Mouse (Mus musculus): ENCODE data around the gene Gm10295. TPM values are rescaled to one million over a fixed set of nuclear protein-coding genes. Genes with fewer than 3 reads are reported as not detected.
A peak's percentile ranks its signal among the peaks of the same experiment; 100 is the strongest.

Gene Gm10295
- not detected for total RNA-seq (2021)
- long read RNA-seq, experiment 1, result 0 reads
- long read RNA-seq, experiment 2, result 0 reads

DNA sequence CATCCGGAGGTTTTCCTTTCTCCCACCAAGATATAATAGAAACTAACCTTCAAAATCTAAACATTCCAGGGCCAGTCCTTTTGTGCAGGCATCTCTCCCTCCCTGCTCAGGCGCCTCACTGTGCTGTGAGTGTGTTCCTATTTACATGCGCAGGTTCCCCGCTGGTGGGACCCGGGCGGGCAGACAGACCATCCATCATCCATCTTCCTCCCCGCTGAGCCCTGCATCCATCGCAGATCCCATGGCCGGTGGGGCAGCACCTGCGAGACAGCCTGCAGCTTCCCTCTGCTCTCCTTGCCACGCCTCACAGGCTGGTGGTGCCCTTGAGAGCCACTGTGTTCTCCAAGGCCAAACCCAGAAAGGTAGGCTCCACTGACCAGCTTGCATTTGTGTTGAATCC lies at the start of gene Gm10295:
Gene Gm10295, minus strand, starts transcription at position 122 of the 400 bp plus-strand sequence.
- DNase-seq (ENCODE audit: low spot score in 2 of 2), result no peak

DNA sequence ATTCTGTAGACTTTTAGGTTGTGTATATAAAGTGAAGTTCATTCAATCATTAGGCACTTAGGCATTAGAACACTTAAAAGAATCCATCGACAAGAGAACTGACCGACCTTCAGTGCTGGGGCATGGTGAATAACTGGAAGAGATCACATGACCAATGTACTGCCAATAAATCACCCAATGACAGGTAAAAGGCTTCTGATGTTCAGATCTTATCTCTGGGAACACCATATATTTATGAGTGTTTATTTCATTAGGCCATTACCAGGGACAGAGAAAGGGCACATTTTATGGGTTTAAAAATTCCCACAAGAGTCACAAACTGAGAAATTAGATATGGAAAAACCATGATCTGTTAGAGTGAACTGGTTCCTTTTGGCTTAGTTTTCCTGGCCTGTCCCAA lies 49.7 kb upstream of the Gm10295 start:
- DNase-seq (ENCODE audit: low spot score in 2 of 2), result no peak

DNA sequence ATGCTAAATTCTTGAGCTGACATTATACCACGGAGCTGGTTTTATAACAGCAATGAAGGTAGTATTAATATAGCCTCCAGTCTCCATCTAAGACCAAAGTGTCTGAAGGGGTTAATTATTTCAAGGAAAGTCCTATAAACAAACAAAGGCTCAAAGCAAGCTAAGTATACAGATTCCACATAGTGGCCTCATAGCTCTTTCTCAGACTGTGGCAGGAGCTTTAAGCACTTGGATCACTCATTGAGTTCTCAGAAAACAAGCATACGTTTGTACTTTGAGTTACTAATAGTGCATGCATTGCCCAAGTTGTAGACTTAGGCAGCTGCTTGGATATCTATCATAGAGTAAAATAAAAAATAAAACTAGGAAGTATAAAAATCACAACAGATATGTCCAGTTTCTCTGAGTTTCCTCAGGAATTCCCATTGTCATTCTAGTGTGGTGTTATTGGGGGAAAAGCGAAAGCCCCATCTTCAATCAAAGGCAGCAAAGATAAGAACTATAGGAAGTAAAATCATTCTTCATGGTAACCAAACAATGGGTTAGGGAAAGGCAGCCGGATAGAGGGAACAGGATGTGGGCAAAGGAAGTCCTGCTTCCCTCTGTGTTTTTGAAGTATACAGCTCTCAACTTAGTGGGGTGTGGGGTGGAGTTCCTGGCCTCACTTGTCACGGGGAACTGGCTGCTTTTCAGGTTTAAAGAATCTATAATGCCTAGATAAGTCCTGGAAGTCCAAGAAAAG lies 48.8 kb upstream of the Gm10295 start:
- DNase-seq (ENCODE audit: low spot score in 2 of 2), result no peak

DNA sequence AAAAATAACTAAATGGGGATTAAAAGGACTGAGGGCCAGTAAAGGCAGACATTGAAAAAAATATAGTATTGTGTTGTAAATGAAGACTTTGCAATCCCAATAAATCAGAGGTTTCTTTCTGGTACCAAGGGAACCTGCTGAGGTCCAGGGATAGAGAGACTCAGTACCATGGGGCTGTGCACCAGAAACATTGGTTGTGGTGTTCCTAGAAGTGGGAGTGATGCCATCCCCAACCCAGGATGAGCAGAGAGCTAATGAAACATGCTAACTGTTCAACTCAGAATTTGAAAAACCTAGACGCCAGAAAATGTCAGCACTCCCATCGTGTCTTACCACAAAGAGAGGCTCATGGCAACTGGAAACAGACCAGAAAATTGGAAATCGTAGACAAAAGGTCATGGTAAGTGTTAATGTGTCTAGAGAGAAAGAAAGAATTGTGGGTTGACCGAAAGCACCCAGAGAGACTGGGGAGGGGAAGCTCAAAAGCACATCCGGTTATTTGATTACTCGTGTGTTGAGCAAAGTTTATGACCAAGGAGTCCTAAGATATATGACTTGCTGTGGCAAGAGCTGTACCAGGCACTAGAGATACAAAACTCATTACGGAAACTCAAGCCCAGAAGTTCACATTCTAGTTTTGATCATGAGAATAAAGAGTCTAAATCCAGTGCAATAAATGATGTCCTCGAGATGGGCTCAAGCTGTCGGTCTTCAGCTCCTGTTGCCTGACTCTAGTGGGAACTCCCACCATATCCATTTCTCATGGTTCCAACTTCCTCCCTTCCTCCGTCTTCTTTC lies 47.9 kb upstream of the Gm10295 start:
- no peak for DNase-seq (ENCODE audit: low spot score in 2 of 2)

DNA sequence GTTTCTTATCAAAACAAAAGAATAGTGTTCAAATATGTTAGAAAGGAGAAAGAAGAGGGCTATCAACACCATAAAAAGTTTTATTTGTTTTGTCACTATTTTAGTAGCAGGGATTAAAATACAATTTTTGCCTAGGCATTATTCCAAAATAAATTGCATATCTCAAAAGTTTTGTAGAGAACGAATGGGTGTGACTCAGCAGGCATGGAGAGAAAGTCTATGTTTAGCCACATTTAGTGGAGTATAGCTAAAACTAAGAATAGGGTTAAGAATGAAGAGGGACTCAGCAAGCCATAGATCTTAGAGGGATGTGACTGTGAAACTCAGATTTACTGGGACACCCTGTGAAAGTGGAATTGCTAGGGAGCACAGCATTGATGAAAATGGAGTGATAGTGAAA lies 47.1 kb upstream of the Gm10295 start:
- no peak for DNase-seq (ENCODE audit: low spot score in 2 of 2)

DNA sequence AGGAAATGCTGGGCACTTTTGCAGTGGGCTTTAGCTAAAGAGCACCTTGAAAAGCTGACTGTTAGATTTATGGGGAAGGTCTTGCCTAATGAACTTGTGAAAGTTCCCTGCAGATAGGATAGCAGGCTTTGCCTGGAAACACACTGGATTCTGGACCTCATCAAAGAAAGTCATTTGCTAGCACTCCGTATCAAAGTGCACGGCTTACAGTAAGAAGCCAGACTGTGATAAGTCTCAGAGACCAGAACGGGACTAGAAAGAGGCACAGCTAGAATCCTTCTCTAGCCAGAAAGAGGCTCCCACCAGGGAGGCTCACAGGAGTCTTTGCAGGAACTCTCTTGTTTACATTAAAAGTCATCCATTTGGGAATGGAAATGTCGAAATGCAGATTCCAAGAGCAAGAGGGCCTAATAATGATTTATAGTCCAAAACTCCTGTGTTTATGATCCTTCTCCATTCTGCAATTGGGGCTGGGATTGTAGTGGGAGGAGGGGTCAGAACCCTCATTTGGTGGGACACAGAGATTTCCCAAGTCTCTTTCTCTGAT lies 41.6 kb upstream of the Gm10295 start:
- no peak for DNase-seq (ENCODE audit: low spot score in 2 of 2)

DNA sequence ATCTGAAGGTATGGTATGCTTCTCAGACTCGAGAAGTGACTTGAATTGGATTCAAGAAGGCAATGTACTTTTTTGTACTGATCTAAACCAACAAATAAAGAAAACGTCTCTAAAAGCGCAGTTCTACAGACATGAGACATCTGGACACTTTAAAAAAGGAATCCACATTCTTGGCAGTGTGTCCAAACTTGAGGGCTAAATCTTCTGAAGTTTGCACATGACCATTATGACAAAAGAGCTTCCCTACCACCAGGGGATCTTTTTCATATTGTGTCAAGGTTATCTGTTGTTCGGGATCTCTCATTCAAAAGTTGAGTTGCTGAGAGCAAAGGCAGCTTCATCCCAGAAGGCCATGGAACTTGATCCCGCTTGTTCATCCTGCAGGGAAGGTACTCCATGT lies 40.0 kb upstream of the Gm10295 start:
- DNase-seq (ENCODE audit: low spot score in 2 of 2), result no peak

DNA sequence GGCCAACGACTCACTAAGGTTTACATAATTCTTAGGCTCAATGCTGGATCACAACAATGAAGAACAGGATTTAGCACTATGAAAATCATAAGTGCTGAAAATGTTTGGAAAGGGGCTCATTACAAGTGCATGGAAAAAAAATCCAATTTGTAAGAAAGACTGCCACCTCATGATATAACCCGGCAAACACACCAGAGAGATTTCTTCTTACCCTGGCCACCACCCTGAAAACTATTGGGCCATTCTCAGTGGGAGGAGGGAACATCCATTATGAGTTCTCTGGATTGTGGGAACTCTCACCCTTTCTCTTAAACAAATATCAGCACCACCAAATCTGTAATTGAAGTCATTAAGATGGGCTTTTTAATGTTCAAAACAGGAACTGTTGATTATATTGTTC lies 39.0 kb upstream of the Gm10295 start:
- no peak for DNase-seq (ENCODE audit: low spot score in 2 of 2)

DNA sequence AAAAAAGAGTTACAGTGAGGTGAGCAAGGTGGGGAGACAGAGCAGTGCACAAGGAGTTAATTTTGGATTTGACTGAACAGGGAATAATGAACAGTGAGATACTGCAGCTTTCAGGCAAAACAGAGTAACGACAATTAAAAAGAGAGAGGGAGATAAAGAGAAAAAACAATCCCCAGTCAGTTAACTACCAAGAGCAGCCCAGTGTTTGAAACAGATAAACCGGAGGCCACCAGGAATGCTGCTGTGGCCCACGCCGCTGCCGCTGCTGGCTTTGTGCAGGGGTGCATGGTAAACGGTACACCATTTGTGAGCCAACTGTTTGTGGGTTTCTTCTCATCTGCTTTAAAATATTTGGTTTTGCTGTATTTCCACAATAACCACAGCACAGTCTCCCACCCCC lies 34.8 kb upstream of the Gm10295 start:
- no peak for DNase-seq (ENCODE audit: low spot score in 2 of 2)

DNA sequence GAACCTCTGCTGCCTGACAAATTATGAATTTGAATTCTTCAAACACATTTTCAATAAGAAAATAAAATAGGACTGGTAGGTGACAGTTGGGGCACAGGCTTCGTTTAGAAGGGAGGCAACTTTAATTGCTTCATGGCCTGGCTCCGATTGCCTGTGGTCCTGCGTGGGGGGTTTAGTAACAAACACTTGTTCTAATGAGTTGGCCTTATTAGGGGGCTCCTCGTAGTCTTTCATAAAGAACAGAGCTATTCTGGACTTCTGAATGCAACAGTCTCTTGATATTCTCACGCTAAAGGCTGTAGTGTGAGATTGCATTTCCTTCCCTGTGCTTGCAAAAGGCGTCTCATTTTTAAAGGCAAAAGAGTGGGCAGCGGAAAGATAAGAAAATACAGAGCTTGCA lies 33.6 kb upstream of the Gm10295 start:
- DNase-seq (ENCODE audit: low spot score in 2 of 2), result no peak

DNA sequence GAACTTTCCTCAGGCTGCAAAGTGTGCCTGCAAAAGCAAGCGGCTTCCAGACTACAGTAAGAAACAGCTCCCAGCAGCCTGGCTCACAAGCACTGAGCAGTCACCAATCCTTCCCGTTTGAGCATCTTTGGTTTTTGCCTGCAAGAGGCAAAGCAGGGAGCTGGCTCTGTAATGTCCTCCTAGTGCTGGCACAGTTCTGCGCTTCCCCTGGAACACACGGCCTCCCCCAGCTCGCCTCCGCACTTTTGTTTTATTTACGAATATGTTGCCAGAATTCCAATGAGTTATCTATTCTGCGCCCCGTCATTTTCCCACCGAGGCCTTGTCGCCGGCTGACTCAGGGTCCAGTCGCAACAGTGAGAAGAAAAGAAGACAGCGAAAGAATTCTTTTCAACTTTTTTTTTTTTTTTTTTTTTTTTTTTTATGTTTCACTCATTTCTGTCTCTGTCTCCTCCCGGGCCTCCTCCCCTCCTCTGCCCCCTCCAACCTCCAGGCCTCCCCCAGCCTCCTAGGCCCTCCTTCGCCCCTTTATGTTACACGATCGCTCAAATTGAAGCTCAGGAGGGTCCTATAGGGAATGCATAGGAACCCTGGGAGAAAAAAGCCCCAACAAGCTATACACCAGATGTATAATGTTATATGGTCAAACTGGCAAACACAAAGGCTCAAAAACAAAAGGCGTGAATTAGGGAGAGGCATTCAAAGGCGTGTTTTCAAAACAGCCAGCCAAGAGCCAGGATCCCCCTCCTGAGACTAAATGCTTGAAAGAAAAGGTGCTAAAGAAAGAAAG lies 32.3 kb upstream of the Gm10295 start:
- peak in 1 of 2 experiments; percentile 8 for DNase-seq (ENCODE audit: low spot score in 2 of 2)

DNA sequence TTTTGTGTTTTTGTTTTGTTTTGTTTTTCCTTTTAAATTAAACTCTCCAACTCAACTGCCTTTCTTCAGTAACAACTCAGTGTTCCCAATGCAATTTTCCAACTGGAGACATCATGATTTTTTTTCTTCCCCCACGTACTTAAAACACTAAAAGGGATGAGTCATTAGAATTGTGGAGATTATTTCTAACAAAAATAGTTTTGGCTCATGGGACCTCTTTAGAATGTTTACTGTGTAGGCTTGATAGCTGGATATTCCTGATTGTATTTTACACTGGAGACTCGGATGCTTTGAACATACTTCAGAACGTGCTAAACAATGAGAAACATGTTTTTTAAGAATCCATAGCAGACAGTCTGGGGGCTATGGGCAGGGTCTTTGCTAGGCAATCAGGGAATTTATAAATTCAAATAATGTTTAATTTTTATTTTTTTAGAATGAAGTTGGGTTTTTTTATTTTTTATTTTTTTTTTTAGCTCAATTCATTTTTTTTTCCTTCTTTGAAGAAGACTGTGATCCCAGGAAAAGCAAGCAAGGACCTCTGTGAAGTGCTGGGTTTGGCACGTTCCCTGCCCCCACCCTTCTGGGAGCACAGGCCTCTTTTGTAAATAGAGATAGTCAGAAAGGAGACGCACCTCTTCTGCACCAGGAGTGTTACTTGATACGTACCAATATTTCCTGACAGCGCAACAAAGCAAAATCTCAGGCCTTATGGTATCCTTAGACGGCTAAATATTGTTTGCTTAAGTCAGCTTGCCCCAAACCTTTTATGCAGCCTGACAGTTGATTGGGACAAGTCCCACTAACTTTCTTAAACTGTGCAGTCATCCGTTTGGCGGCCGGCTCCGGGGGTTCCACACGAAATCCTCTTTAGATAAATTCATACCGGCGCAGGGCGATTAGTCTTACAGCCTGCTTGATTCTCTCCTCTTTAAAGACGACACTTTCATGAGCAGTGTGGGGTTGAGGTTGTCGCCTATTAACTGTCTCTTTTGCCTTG lies 28.8 kb upstream of the Gm10295 start:
- no peak for DNase-seq (ENCODE audit: low spot score in 2 of 2)

DNA sequence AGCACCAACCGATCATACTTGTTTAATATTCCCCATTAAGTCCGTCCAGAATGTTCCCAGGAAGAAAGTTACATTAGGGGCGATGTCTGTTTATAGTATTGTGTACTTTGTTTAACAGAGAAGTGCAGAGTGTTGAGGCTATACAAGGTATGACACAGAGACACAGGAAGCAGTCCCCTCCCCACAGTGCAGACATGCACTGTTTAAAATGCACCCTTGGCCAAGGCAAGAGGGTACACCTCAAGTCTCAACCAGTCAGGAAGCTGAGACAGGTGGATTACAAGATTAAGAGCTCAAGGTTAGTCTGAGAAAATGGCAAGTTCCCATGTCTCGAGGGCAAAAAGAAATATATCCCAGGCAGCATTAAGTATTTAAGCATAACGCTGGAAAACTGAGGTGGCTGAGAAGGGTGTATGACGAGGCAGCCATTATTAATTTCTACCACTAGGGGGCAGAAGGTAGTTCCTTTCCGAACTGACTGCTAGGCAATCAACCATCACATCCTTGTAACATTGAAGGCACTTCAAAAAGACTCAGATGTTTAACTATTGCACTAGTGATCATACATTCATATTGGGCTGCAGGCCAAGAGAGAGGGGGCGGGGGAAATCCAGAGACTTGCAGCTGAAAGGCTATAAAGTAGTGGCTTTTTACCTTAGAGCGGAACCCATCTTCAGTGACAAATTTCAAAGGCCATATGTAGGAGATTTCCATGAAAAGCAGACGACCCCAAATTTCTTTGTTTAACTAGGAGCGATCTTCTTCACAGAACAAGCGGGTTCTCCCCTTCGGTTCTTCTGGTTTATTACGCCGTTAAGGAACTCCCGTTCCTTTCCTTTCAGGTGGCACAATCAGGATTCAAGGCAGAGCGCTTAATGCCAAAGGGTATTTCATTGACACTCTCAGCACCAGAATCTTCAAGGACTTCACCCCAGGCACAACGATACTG lies 27.8 kb upstream of the Gm10295 start:
- DNase-seq (ENCODE audit: low spot score in 2 of 2), result peak in 1 of 2 experiments; percentile 7

DNA sequence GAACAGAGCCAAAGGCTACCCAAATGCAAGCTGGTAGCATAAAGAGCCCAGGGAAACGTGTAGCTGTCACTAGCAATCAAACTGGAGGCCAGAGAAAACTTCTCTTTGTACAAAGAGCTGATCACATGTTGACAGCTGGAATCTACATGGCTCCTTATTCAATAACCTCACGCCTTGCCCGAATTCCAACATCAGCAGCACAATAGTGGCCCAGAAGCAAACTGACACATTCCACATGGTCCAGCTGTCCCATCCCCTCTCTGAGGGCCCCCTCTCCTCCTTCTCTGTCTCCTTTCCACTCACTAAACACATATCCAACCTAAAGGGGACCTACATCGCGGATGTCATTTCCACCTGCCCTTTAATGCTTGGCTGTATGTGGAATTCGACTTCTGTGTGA lies 26.7 kb upstream of the Gm10295 start:
- DNase-seq (ENCODE audit: low spot score in 2 of 2), result no peak

DNA sequence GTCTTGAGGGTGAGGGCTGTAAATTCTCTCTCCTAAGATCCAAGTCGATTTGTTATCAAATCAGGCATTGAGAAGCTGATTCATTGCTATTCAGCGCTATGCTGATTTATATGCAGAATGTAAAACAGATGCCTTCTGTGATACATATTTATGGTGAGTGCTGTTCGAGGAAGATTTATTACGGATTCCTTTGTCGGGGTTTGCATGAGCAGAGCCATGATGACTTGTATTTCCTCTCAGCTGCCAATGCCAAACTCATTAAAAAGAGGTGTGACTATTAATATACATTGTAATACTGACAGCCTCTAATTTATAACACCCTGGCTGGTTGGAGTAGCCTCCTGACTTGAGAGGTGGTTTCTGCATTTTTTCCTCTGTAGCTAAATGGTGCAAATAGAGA lies 22.8 kb upstream of the Gm10295 start:
- no peak for DNase-seq (ENCODE audit: low spot score in 2 of 2)

DNA sequence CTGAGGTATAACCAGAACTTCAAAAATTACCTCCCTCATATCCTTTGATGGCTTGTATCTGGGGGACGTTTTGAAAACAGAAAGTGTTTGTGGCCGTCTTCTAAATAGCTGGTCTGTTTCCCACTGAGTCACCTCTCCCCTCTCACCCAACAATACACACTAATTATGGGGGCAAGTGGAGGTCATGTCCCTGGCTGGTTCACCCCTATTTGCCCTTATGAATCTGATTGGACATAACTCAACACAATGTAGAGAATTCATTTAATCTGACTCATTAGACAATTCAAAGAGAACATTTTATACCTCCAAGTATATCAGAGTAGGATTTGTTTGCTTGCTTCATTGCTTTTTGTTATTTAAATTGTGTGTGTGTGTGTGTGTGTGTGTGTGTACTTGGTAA lies 20.6 kb upstream of the Gm10295 start:
- DNase-seq (ENCODE audit: low spot score in 2 of 2), result no peak

DNA sequence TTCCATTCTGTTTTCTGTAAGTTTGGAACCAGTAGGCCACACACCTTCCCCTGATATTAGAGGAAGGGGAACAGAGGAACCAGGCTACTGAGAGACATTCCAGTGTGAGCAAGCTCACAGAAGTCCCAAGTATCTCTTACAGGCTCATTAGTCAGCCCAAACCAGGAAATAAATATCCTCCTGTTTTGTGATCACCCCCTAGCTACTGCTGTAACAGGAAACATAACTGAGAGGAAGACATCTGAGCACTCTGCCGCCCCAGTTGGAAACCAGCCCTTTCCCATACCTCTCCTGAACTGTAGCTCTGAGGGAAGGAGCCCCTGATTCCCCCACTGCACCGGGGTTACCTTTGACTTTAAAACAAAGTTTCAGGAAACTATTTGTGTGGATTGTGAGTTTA lies 19.5 kb upstream of the Gm10295 start:
- DNase-seq (ENCODE audit: low spot score in 2 of 2), result no peak

DNA sequence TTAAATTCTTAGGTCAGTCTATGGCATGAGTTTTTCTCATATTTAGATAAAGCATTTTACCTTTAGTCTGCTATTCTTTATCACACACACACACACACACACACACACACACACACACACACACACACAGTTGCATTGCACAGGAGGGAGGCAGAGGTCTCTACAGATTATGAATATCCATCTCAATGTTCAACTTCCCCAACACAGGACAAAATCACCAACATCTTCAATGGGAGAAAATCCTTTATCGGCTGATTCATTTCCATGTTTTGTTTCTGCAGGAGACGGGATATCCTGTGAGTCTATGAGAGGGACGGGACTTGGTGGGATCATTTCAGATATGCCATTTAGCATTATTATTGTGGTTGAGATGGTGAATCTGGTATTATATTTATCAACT lies 18.8 kb upstream of the Gm10295 start:
- DNase-seq (ENCODE audit: low spot score in 2 of 2), result no peak

DNA sequence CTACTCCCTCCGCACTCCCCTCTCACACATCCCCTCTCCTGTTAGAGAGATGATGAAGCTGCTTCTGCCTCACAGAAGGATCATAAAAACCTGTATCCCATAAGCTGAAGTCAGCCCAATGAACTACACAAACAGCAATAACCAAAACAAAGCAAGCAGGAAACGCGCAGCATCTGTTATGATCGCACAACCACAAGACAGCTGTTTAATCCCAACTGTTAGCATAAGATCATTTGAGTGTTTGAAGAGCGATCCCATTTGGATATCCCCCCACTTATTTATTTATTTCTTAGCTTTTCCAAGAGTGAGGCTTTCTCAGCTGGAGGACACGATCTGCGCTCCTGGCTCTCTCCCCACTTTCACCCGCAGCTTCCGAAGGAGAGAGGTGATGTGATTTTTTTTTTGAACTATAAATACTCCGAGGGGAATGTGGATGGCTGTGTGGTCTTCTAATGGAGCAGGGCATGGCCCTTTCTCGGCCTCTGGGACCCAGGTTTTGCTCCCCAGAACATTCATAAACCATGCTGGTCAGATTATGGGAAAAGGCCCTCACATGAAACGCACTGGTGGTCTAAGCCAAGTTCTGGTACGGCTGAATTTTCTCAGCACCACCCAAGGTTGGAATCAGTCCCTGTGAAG lies 17.4 kb upstream of the Gm10295 start:
- DNase-seq (ENCODE audit: low spot score in 2 of 2), result no peak

All from adrenal gland, postnatal 4 days (tissue).